Mouse (Mus musculus) left cerebral cortex, adult 6 months (tissue): ENCODE data around the gene Fgf16. TPM values are rescaled to one million over a fixed set of nuclear protein-coding genes. Genes with fewer than 3 reads are reported as not detected.

Experiments
- long read RNA-seq, 2 experiments: library from polyadenylated mRNA; unstranded; transcript quantifications; one replicate each; pipeline ENCODE4 v2.0.0; 2019 to 2020
- polyA plus RNA-seq: library from polyadenylated mRNA; unstranded; fragments of <200 nt; fragmentation: Nextera tagmentation; gene quantifications from 2 replicates; pipeline ENCODE4 v1.2.3, GENCODE M21; 2021

Fgf16 gene
- polyA plus RNA-seq: 0.39 and 0.63 TPM in 2 replicates
- long read RNA-seq, experiment 1: 0 reads
- long read RNA-seq, experiment 2: 0 reads

DNA sequence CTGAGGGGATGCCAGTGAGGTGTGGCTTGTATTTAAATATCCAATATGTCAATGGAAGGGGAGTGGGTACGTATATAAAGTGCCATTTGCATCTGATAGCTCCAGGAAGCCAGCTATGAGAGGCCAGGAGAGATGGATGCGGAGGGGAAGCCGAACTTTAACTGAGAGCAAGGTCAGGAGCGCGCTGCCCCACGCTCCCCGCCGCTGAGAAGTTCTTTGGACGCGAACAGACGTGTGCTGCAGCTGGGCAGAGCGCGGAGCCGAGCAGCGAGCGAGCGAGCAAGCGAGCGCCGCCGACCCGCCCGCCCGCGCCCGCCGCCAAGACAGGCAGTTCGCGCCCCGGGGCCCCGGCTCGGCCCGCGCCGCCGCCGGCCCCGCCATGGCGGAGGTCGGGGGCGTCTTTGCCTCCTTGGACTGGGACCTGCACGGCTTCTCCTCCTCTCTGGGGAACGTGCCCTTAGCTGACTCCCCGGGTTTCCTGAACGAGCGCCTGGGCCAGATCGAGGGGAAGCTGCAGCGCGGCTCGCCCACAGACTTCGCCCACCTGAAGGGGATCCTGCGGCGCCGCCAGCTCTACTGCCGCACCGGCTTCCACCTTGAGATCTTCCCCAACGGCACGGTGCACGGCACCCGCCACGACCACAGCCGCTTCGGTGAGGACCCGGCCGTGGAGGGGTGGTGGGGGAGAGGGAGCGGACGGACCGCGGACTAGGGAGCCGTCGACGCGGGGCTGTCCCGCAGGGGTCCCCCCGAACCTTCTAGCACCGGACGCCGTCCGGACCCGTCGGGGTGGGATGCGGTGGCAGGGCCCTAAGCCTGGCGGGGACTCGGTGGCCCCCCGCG lies at the start of gene Fgf16:
TSS of gene Fgf16 (plus strand) at position 118 of the 843 bp plus-strand sequence.

Other genes starting within 250 kb of the Fgf16 start
- 53.8 and 70.2 TPM in 2 replicates for gene Atrx, start 165.1 kb downstream of the Fgf16 start, polyA plus RNA-seq
- gene Magt1, start 247.6 kb downstream of the Fgf16 start, polyA plus RNA-seq: 7.5 and 8.3 TPM in 2 replicates